Mouse (Mus musculus) cortical plate, adult 2 months (tissue): ENCODE results near the gene Slc38a7.
A peak's percentile ranks its signal among the peaks of the same experiment; 100 is the strongest.

Experiments
- CTCF ChIP-seq: fragments of 200-500 bp; IDR thresholded peaks from 2 replicates; pipeline ENCODE4 v1.5.1; 2011; ENCODE audit warnings: mild to moderate bottlenecking, control low read depth, low read length; ENCODE audit not compliant: insufficient read depth; ENCODE audit errors: extremely low read depth
- POLR2A ChIP-seq: fragments of 200-500 bp; IDR thresholded peaks from 2 replicates; pipeline ENCODE4 v1.6.1; 2011; ENCODE audit warnings: mild to moderate bottlenecking, low read length, control low read depth; ENCODE audit not compliant: insufficient read depth; ENCODE audit errors: extremely low read depth

DNA sequence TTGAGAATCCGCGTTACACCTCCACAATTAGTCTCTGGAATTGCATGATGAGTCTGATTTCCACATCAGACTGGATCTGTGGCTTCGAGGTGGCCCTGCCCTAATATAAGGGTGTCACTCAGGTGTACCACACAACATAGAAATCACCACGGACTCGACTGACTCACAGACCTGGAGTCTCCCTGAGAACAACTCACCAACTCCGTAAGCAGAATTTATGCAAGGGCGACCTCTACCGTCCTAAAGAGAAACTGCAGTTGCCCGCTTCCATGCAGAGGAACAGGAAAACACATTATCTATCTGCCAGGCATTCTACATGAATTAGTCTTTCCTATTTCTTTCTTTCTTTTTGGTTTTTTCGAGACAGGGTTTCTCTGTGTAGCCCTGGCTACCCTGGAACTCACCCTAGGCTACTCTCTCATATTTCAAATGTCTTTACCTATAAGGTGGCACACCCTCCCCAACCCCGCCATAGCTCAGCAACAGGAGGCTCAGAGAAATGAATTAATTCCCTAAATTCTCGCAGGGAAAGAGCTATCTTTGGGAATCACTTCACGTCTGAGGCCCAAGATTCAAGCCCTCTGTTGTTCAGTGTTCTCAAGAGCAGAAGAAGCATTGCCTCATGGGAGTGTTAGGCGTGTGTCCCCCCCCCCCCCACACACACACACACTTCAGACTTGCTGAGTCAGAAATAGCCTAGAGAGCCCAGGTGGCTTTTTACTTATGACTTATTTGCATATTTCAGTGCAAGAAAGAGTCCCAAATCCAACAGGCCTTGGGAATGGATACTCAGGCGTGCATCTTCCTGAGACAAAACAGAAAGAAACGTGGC is 20.5 kb downstream of the Slc38a7 start:
- TF ChIP-seq CTCF (peak; percentile 96), POLR2A (no peak)
